Mouse (Mus musculus): ENCODE results near the gene Mmgt2.
"Not testable (repeated sequence)": the region's sequence is repeated elsewhere in the genome, so short reads cannot be mapped to it uniquely, and the experiment has no call there.

Mmgt2 gene

GRCm38 (mm10) chr11:62645732-62646494 is 2.6 kb upstream of the Mmgt2 start:
- DNase-seq (ENCODE audit: low spot score in 2 of 2): peak in 1 of 2 experiments; percentile 73

- no peak for DNase-seq (ENCODE audit: low spot score in 2 of 2)
These were observed 2.0 kb upstream of the Mmgt2 start for GRCm38 (mm10) chr11:62646495-62646843.

- no peak for DNase-seq (ENCODE audit: low spot score in 2 of 2)
These were observed 1.4 kb upstream of the Mmgt2 start for GRCm38 (mm10) chr11:62646958-62647515.

- no peak for DNase-seq (ENCODE audit: low spot score in 2 of 2)
These were observed 538 bp upstream of the Mmgt2 start, which contains the start of gene Lrrc75a for GRCm38 (mm10) chr11:62647661-62648590. Lrrc75a (minus strand) TSS chr11:62648523.

GRCm38 (mm10) chr11:62649803-62650202 is 1.3 kb downstream of the Mmgt2 start:
- not testable (repeated sequence) for DNase-seq (ENCODE audit: low spot score in 2 of 2)

GRCm38 (mm10) chr11:62651563-62651962 is 3.1 kb downstream of the Mmgt2 start:
- DNase-seq (ENCODE audit: low spot score in 2 of 2): no peak

GRCm38 (mm10) chr11:62652080-62652479 is 3.6 kb downstream of the Mmgt2 start:
- no peak for DNase-seq (ENCODE audit: low spot score in 2 of 2)

- no peak for DNase-seq (ENCODE audit: low spot score in 2 of 2)
These were observed 12.4 kb downstream of the Mmgt2 start for GRCm38 (mm10) chr11:62660885-62661284.

- no peak for DNase-seq (ENCODE audit: low spot score in 2 of 2)
These were observed 15.8 kb downstream of the Mmgt2 start for GRCm38 (mm10) chr11:62664250-62664649.

- no peak for DNase-seq (ENCODE audit: low spot score in 2 of 2)
These were observed 20.5 kb downstream of the Mmgt2 start for GRCm38 (mm10) chr11:62668986-62669385.

GRCm38 (mm10) chr11:62669471-62669870 is 21.0 kb downstream of the Mmgt2 start:
- DNase-seq (ENCODE audit: low spot score in 2 of 2): peak; percentile 76 to 82

GRCm38 (mm10) chr11:62670006-62670405 is 21.5 kb downstream of the Mmgt2 start:
- no peak for DNase-seq (ENCODE audit: low spot score in 2 of 2)

GRCm38 (mm10) chr11:62675480-62676289 is 27.2 kb downstream of the Mmgt2 start:
- peak; percentile 26 to 77 for DNase-seq (ENCODE audit: low spot score in 2 of 2)

GRCm38 (mm10) chr11:62676290-62676596 is 27.8 kb downstream of the Mmgt2 start:
- DNase-seq (ENCODE audit: low spot score in 2 of 2): no peak

GRCm38 (mm10) chr11:62678778-62679354 is 30.4 kb downstream of the Mmgt2 start:
- DNase-seq (ENCODE audit: low spot score in 2 of 2): no peak

- DNase-seq (ENCODE audit: low spot score in 2 of 2): no peak
These were observed 31.5 kb downstream of the Mmgt2 start for GRCm38 (mm10) chr11:62679954-62680353.

- no peak for DNase-seq (ENCODE audit: low spot score in 2 of 2)
These were observed 43.1 kb downstream of the Mmgt2 start for GRCm38 (mm10) chr11:62691592-62691991.

GRCm38 (mm10) chr11:62693299-62694184 is 45.1 kb downstream of the Mmgt2 start:
- DNase-seq (ENCODE audit: low spot score in 2 of 2): peak in 1 of 2 experiments; percentile 61

GRCm38 (mm10) chr11:62695126-62695525 is 46.7 kb downstream of the Mmgt2 start:
- no peak for DNase-seq (ENCODE audit: low spot score in 2 of 2)

GRCm38 (mm10) chr11:62699749-62700148 is 51.3 kb downstream of the Mmgt2 start:
- no peak for DNase-seq (ENCODE audit: low spot score in 2 of 2)

Data from left cerebral cortex, adult 9 months (tissue).